Mouse (Mus musculus) liver, embryonic 11.5 days (tissue): ENCODE data around the gene Osbp. TPM values are rescaled to one million over a fixed set of nuclear protein-coding genes. Genes with fewer than 3 reads are reported as not detected.

Experiments
- ATAC-seq: fragments of 200-750 bp; cut with Nextera tagmentation; replicated peaks from 2 replicates; pipeline ENCODE4 v1.8.0; 2017; ENCODE audit warnings: moderate number of reproducible peaks, mild to moderate bottlenecking, moderate TSS enrichment, moderate library complexity; ENCODE audit not compliant: low FRiP score
- DNase-seq: peaks from one replicate; pipeline ENCODE4 v3.0.0-alpha.2; 2017; ENCODE audit warnings: low spot score
- H3K27ac ChIP-seq: fragments of 300-500 bp; sonication (generic); 2 replicates; pipeline ENCODE4 v1.5.1; 2014; ENCODE audit warnings: mild to moderate bottlenecking, low read depth, low read length, control low read depth
- H3K27me3 ChIP-seq: fragments of 300-500 bp; sonication (generic); replicated peaks from 2 replicates; pipeline ENCODE4 v1.6.1; 2014; ENCODE audit warnings: low read length, mixed read lengths; ENCODE audit not compliant: control insufficient read depth, insufficient read depth
- H3K36me3 ChIP-seq: fragments of 300-500 bp; sonication (generic); 2 replicates; pipeline ENCODE4 v1.6.1; 2014; ENCODE audit warnings: mild to moderate bottlenecking, low read length, moderate library complexity, mixed read lengths; ENCODE audit not compliant: control insufficient read depth, insufficient read depth
- H3K4me1 ChIP-seq: fragments of 300-500 bp; sonication (generic); replicated peaks from 2 replicates; pipeline ENCODE4 v1.6.1; 2014; ENCODE audit warnings: low read length, mixed read lengths; ENCODE audit not compliant: control insufficient read depth, insufficient read depth
- H3K4me2 ChIP-seq: fragments of 300-500 bp; sonication (generic); 2 replicates; pipeline ENCODE4 v1.6.1; 2014; ENCODE audit warnings: mild to moderate bottlenecking, control low read depth, moderate library complexity
- H3K4me3 ChIP-seq: fragments of 300-500 bp; sonication (generic); 2 replicates; pipeline ENCODE4 v1.5.1; 2014; ENCODE audit warnings: low read depth, low read length, control low read depth
- H3K9ac ChIP-seq: fragments of 300-500 bp; sonication (generic); 2 replicates; pipeline ENCODE4 v1.6.1; 2014; ENCODE audit warnings: low read depth, low read length, control low read depth
- H3K9me3 ChIP-seq: fragments of 300-500 bp; sonication (generic); 2 replicates; pipeline ENCODE4 v1.6.1; 2016; ENCODE audit warnings: low read length, inconsistent platforms, mixed read lengths; ENCODE audit not compliant: control insufficient read depth
- WGBS: fragments of 180-500 bp; shearing (Covaris S2); extraction: QIAGEN DNeasy Blood & Tissue Kit; methylation state at CpG from one replicate; pipeline ENCODE4 v1.1.7; 2014; 5-methylcytosine and 5-hydroxymethylcytosine counted together
- polyA plus RNA-seq: library from polyadenylated mRNA; unstranded; fragments of >200 nt; fragmentation: Nextera tagmentation; extraction: Ambion mirVana; gene quantifications from 2 replicates; pipeline ENCODE4 v1.2.1, GENCODE M21; 2014

Osbp gene
- polyA plus RNA-seq, 1 experiment from 2014 or later, result 6.8 TPM

DNA sequence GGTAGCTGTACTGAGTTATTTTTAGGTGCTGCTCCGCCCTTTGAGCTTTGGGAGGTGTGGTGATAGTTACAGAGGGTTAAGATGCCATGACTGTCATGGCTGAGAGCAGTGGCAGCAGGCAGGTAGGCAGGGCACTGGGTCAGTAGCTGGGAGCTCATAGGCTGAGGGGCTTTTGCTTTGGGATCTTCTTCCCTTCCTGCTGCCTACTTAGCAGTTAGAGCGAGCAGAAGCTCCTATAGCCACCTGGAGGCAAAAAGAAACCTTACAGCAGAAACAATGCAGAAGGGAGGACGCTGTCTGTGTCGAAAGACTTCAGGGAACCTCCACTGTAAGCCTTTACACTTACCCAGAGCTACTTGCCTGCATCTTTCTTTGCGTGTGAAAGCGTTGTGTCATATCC, 11.5 kb upstream of the Osbp start:
- no peak for ATAC-seq
- Histone ChIP-seq H3K4me1 (no peaks in the 10 kb centered on the region; the same call in 1 of the 2 replicates), H3K27me3 (no peaks in the 10 kb centered on the region), H3K27ac (no peak overlapping the region), H3K4me3 (no peak overlapping the region), H3K9ac (no peak overlapping the region), H3K36me3 (no peaks in the 10 kb centered on the region), H3K9me3 (no peaks in the 10 kb centered on the region), H3K4me2 (no peak overlapping the region)
- DNase-seq, result no peak
- 34% methylated on average over 6 of the region's 6 CpGs for WGBS

DNA sequence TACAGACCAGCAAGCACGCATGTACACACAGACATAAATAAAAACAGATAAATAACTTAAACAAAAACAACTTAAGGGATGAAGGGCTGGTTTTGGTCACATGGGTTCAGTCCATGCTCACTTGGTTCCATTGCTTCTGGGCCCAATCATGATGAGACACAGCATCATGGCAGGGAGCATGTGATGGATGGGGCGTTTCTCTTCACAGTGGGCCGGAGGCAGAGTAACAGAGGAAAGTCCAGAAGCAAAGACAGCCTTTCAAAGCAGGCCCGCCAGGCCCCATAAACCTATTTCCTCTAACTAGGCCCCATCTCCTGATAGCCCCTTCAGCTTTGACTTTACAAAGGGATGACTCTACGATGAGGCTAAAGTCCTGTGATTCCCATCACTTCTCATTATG, 9.1 kb upstream of the Osbp start:
- Histone ChIP-seq H3K9me3 (no peaks in the 10 kb centered on the region), H3K36me3 (no peaks in the 10 kb centered on the region), H3K4me1 (no peaks in the 10 kb centered on the region; the same call in 1 of the 2 replicates), H3K4me2 (no peak overlapping the region), H3K27me3 (no peaks in the 10 kb centered on the region), H3K9ac (no peak overlapping the region), H3K27ac (no peak overlapping the region), H3K4me3 (no peak overlapping the region)
- no peak for DNase-seq
- ATAC-seq, result no peak
- WGBS, result 80% methylated on average over 5 of the region's 5 CpGs

DNA sequence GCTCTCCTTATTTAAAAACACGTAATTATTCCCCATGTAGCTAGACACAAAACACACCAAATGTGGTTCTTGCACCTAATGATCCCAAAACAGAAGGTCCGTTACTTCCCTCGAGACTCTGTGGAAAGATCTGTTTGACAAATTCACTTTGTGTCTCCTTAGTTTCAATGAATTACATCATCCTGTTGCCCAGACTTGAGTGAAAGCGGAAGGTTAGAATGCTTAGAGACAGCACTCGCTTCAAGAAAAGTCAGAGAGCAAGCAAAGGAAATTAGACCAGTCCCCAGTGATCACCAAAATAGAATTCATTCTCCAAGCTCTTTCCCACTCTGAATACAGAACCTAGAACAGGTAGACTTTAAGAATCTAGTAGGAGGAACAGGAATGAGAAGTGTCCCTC, 8.3 kb upstream of the Osbp start:
- no peaks in the 10 kb centered on the region for H3K9me3 ChIP-seq
- no peak overlapping the region for H3K27ac ChIP-seq
- ATAC-seq (no peak), DNase-seq (no peak)
- H3K36me3 ChIP-seq, result no peaks in the 10 kb centered on the region
- no peak overlapping the region for H3K4me2 ChIP-seq
- H3K9ac ChIP-seq, result no peak overlapping the region
- H3K27me3 ChIP-seq, result no peaks in the 10 kb centered on the region
- no peak overlapping the region for H3K4me3 ChIP-seq
- 90% methylated on average over 5 of the region's 5 CpGs for WGBS
- no peaks in the 10 kb centered on the region; the same call in 1 of the 2 replicates for H3K4me1 ChIP-seq

DNA sequence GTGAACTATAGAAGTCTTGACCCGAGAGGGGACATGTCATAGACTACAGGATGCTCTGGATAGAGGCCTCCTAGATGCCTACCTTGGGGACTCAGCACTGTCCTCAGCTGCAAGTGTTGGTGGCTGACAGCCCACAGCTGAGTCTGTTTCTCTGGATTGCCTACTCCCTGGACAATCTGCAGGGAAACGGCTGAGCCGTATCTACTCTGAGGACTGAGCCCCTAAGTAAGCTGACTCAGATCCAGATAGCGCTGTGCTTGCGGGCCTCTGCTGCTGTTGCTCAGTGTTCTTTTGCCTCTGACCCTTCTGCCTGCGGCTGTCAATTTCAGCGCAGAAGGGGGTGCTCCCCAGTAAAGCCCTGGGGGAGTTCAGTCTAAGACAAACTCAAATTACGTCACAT, 7.9 kb upstream of the Osbp start:
- no peak for ATAC-seq
- no peak overlapping the region for H3K4me3 ChIP-seq

GRCm38 (mm10) chr19:11964266-11964665, 1.5 kb upstream of the Osbp start:
- Histone ChIP-seq H3K9ac (no peak overlapping the region), H3K4me2 (peak overlapping the region; percentile 73), H3K4me3 (peak overlapping the region; percentile 54), H3K36me3 (peaks cover 5% of the 10 kb centered on the region; the same call in 1 of the 2 replicates), H3K4me1 (peaks cover 8% of the 10 kb centered on the region; the same call in 1 of the 2 replicates), H3K27me3 (no peaks in the 10 kb centered on the region), H3K9me3 (peaks cover 2% of the 10 kb centered on the region; the same call in 1 of the 2 replicates), H3K27ac (no peak overlapping the region)
- no peak for DNase-seq
- no peak for ATAC-seq
- 96% methylated on average over 1 of the region's 1 CpGs for WGBS

More for the DNA sequence above, 7.9 kb upstream of the Osbp start:
- H3K4me2 ChIP-seq, result no peak overlapping the region
- H3K36me3 ChIP-seq, result no peaks in the 10 kb centered on the region
- H3K27ac ChIP-seq, result no peak overlapping the region
- no peaks in the 10 kb centered on the region; the same call in 1 of the 2 replicates for H3K4me1 ChIP-seq
- DNase-seq, result no peak
- WGBS, result 79% methylated on average over 8 of the region's 8 CpGs
- no peaks in the 10 kb centered on the region for H3K27me3 ChIP-seq
- H3K9ac ChIP-seq, result no peak overlapping the region
- H3K9me3 ChIP-seq, result no peaks in the 10 kb centered on the region

DNA sequence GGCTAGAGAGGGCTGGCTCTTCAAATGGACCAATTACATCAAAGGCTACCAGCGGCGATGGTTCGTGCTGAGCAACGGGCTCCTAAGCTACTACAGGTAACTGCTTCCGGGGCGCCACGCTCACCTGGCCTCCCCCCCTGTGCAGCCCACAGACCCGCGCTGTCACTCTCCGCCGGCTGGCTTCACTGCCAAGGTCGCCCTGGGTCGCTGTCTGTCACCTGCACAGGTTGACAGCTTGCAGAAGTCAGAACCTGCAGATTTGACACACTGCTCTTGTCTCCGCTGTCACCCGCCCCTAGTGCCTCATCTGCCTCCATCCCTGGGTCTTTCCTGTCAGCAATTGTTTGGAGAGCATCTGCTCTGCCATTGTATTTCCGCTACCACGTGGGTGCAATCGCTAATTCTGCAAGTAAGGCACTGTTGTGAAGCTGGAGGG, 478 bp downstream of the Osbp start:
- ATAC-seq (no peak), DNase-seq (peak; percentile 63)
- H3K4me3 ChIP-seq, result peak overlapping the region; percentile 95
- peaks cover 10% of the 10 kb centered on the region; the same call in 1 of the 2 replicates for H3K4me1 ChIP-seq
- peak overlapping the region; percentile 75 for H3K4me2 ChIP-seq
- peak overlapping the region; percentile 89 for H3K9ac ChIP-seq
- H3K36me3 ChIP-seq, result peaks cover 7% of the 10 kb centered on the region; the same call in 1 of the 2 replicates
- H3K27me3 ChIP-seq, result no peaks in the 10 kb centered on the region
- peak overlapping the region; percentile 80 for H3K27ac ChIP-seq
- H3K9me3 ChIP-seq, result peaks cover 2% of the 10 kb centered on the region; the same call in 1 of the 2 replicates
- WGBS, result under 1% methylated on average over 18 of the region's 18 CpGs

- DNase-seq (no peak), ATAC-seq (no peak)
- 83% methylated on average over 9 of the region's 9 CpGs for WGBS
- no peaks in the 10 kb centered on the region for H3K9me3 ChIP-seq
- H3K9ac ChIP-seq, result no peak overlapping the region
- no peak overlapping the region for H3K4me2 ChIP-seq
- H3K4me3 ChIP-seq, result no peak overlapping the region
- H3K36me3 ChIP-seq, result peaks cover 25% of the 10 kb centered on the region
- no peaks in the 10 kb centered on the region for H3K27me3 ChIP-seq
- no peak overlapping the region for H3K27ac ChIP-seq
- H3K4me1 ChIP-seq, result peaks cover 10% of the 10 kb centered on the region; the same call in 1 of the 2 replicates
Observed at GRCm38 (mm10) chr19:11969155-11970050, 3.7 kb downstream of the Osbp start.

GRCm38 (mm10) chr19:11973511-11974222, 7.9 kb downstream of the Osbp start:
- no peak overlapping the region for H3K4me2 ChIP-seq
- H3K36me3 ChIP-seq, result peaks cover 44% of the 10 kb centered on the region
- H3K27me3 ChIP-seq, result no peaks in the 10 kb centered on the region
- 84% methylated on average over 13 of the region's 13 CpGs for WGBS
- H3K9ac ChIP-seq, result no peak overlapping the region
- H3K4me1 ChIP-seq, result peaks cover 5% of the 10 kb centered on the region; the same call in 1 of the 2 replicates
- DNase-seq (no peak), ATAC-seq (peak; percentile 63; the same call in 1 of the 2 replicates)
- no peak overlapping the region for H3K27ac ChIP-seq
- no peak overlapping the region for H3K4me3 ChIP-seq
- no peaks in the 10 kb centered on the region for H3K9me3 ChIP-seq
